Mouse (Mus musculus) E14TG2a.4 (cell line): ENCODE data around the gene Arhgef26.

Source experiments
- H3K27me3 ChIP-seq: 2 replicates; pipeline ENCODE4 v1.6.1; 2014; ENCODE audit warnings: low read length, control low read depth; ENCODE audit not compliant: insufficient read depth
- H3K36me3 ChIP-seq: 2 replicates; pipeline ENCODE4 v1.6.1; 2014; ENCODE audit warnings: low read length, control low read depth; ENCODE audit not compliant: insufficient read depth
- H3K4me1 ChIP-seq: replicated peaks from 2 replicates; pipeline ENCODE4 v1.6.1; 2014; ENCODE audit warnings: low read depth, low read length, control low read depth
- H3K4me3 ChIP-seq: replicated peaks from 2 replicates; pipeline ENCODE4 v1.5.1; 2014; ENCODE audit warnings: mild to moderate bottlenecking, low read length
- H3K9me3 ChIP-seq: 2 replicates; pipeline ENCODE4 v1.6.1; 2014; ENCODE audit warnings: low read length, control low read depth
- CTCF ChIP-seq: conservative IDR thresholded peaks from 2 replicates; pipeline ENCODE4 v1.5.1; 2014; ENCODE audit warnings: low read length
- NANOG ChIP-seq: IDR thresholded peaks from 2 replicates; pipeline ENCODE4 v1.6.1; 2014; ENCODE audit warnings: borderline replicate concordance, low read length, mixed read lengths
- POU5F1 ChIP-seq: IDR thresholded peaks from 2 replicates; pipeline ENCODE4 v1.6.1; 2014; ENCODE audit warnings: low read length, borderline replicate concordance

The Arhgef26 gene

GRCm38 (mm10) chr3:62447151-62447550, 109.0 kb downstream of the Arhgef26 start:
- TF ChIP-seq NANOG, result no peak
- no peak for TF ChIP-seq POU5F1
- TF ChIP-seq CTCF, result no peak
- H3K4me3 ChIP-seq, result no peak overlapping the region
- H3K27me3 ChIP-seq, result no peaks in the 10 kb centered on the region
- no peaks in the 10 kb centered on the region for H3K36me3 ChIP-seq
- H3K9me3 ChIP-seq, result no peaks in the 10 kb centered on the region
- no peaks in the 10 kb centered on the region for H3K4me1 ChIP-seq

GRCm38 (mm10) chr3:62449871-62450496, 111.8 kb downstream of the Arhgef26 start:
- TF ChIP-seq POU5F1, result no peak
- TF ChIP-seq CTCF, result peak; percentile 18
- no peak for TF ChIP-seq NANOG
- H3K4me3 ChIP-seq, result no peak overlapping the region
- no peaks in the 10 kb centered on the region for H3K36me3 ChIP-seq
- no peaks in the 10 kb centered on the region for H3K27me3 ChIP-seq
- H3K9me3 ChIP-seq, result no peaks in the 10 kb centered on the region
- peaks cover 6% of the 10 kb centered on the region; the same call in 1 of the 2 replicates for H3K4me1 ChIP-seq

- H3K4me1 ChIP-seq, result peaks cover 6% of the 10 kb centered on the region; the same call in 1 of the 2 replicates
- TF ChIP-seq NANOG (no peak), POU5F1 (no peak), CTCF (no peak)
These were observed 114.8 kb downstream of the Arhgef26 start for GRCm38 (mm10) chr3:62452961-62453360.

GRCm38 (mm10) chr3:62454096-62454495, 116.0 kb downstream of the Arhgef26 start:
- Histone ChIP-seq H3K36me3 (no peaks in the 10 kb centered on the region), H3K9me3 (no peaks in the 10 kb centered on the region), H3K4me1 (peaks cover 6% of the 10 kb centered on the region; the same call in 1 of the 2 replicates), H3K4me3 (no peak overlapping the region), H3K27me3 (no peaks in the 10 kb centered on the region)
- TF ChIP-seq CTCF (no peak), POU5F1 (no peak), NANOG (no peak)

More at GRCm38 (mm10) chr3:62452961-62453360, 114.8 kb downstream of the Arhgef26 start:
- no peaks in the 10 kb centered on the region for H3K9me3 ChIP-seq
- no peaks in the 10 kb centered on the region for H3K36me3 ChIP-seq
- no peak overlapping the region for H3K4me3 ChIP-seq
- no peaks in the 10 kb centered on the region for H3K27me3 ChIP-seq

GRCm38 (mm10) chr3:62455854-62456253, 117.7 kb downstream of the Arhgef26 start:
- TF ChIP-seq CTCF, result no peak
- TF ChIP-seq NANOG, result no peak
- no peak for TF ChIP-seq POU5F1
- no peak overlapping the region for H3K4me3 ChIP-seq
- no peaks in the 10 kb centered on the region for H3K9me3 ChIP-seq
- H3K27me3 ChIP-seq, result no peaks in the 10 kb centered on the region
- peaks cover 6% of the 10 kb centered on the region; the same call in 1 of the 2 replicates for H3K4me1 ChIP-seq
- peaks cover 16% of the 10 kb centered on the region for H3K36me3 ChIP-seq

GRCm38 (mm10) chr3:62458284-62459013, 120.3 kb downstream of the Arhgef26 start:
- no peaks in the 10 kb centered on the region for H3K9me3 ChIP-seq
- peaks cover 40% of the 10 kb centered on the region for H3K36me3 ChIP-seq
- no peaks in the 10 kb centered on the region for H3K27me3 ChIP-seq
- peak; percentile 51 for TF ChIP-seq CTCF
- no peak for TF ChIP-seq POU5F1
- H3K4me3 ChIP-seq, result no peak overlapping the region
- no peaks in the 10 kb centered on the region for H3K4me1 ChIP-seq

- no peaks in the 10 kb centered on the region for H3K9me3 ChIP-seq
- TF ChIP-seq POU5F1 (no peak), CTCF (no peak), NANOG (no peak)
- H3K4me1 ChIP-seq, result no peaks in the 10 kb centered on the region
- H3K36me3 ChIP-seq, result peaks cover 50% of the 10 kb centered on the region
- no peak overlapping the region for H3K4me3 ChIP-seq
- no peaks in the 10 kb centered on the region for H3K27me3 ChIP-seq
These were observed 121.3 kb downstream of the Arhgef26 start for GRCm38 (mm10) chr3:62459483-62459882.

- Histone ChIP-seq H3K4me1 (no peaks in the 10 kb centered on the region), H3K9me3 (no peaks in the 10 kb centered on the region), H3K27me3 (no peaks in the 10 kb centered on the region), H3K36me3 (peaks cover 93% of the 10 kb centered on the region), H3K4me3 (no peak overlapping the region)
- TF ChIP-seq POU5F1, result no peak
- TF ChIP-seq CTCF, result no peak
- no peak for TF ChIP-seq NANOG
These were observed 126.1 kb downstream of the Arhgef26 start for GRCm38 (mm10) chr3:62464276-62464675.

GRCm38 (mm10) chr3:62470179-62470578, 132.0 kb downstream of the Arhgef26 start:
- H3K4me1 ChIP-seq, result no peaks in the 10 kb centered on the region
- H3K36me3 ChIP-seq, result peaks cover 92% of the 10 kb centered on the region
- TF ChIP-seq POU5F1 (no peak), CTCF (no peak), NANOG (no peak)
- H3K4me3 ChIP-seq, result no peak overlapping the region
- no peaks in the 10 kb centered on the region for H3K9me3 ChIP-seq
- no peaks in the 10 kb centered on the region for H3K27me3 ChIP-seq
